Mouse (Mus musculus) embryonic facial prominence, embryonic 10.5 days (tissue): ENCODE results near the gene Mageb3. TPM values are rescaled to one million over a fixed set of nuclear protein-coding genes. Genes with fewer than 3 reads are reported as not detected.

Source experiments
- polyA plus RNA-seq: library from polyadenylated mRNA; unstranded; fragments of >200 nt; fragmentation: Nextera tagmentation; extraction: Ambion mirVana; gene quantifications from 2 replicates; pipeline ENCODE4 v1.2.1, GENCODE M21; 2016

The Mageb3 gene
- polyA plus RNA-seq, 1 experiment from 2014 or later = 0.40 TPM

Other genes starting within 250 kb of the Mageb3 start
- gene Frmd5, start 149.0 kb downstream of the Mageb3 start, polyA plus RNA-seq = 5.4 and 6.9 TPM in 2 replicates
- gene Casc4, start 89.1 kb downstream of the Mageb3 start, polyA plus RNA-seq = 14.0 and 15.1 TPM in 2 replicates
- gene Ctdspl2, start 91 bp downstream of the Mageb3 start, polyA plus RNA-seq = 58.4 and 63.5 TPM in 2 replicates
- gene Eif3j1, start 72.5 kb upstream of the Mageb3 start, polyA plus RNA-seq = 13.0 and 13.5 TPM in 2 replicates
- 10.9 TPM in 2 replicates for gene Spg11, start 162.3 kb upstream of the Mageb3 start, polyA plus RNA-seq
- gene B2m, start 191.6 kb upstream of the Mageb3 start, polyA plus RNA-seq = 104 and 107 TPM in 2 replicates
- 0.11 TPM in 1 of 2 replicates, not detected in the other for gene Trim69, start 204.6 kb upstream of the Mageb3 start, polyA plus RNA-seq
- gene Patl2, start 230.1 kb upstream of the Mageb3 start, polyA plus RNA-seq = 0.10 TPM in 1 of 2 replicates, not detected in the other
- gene Terb2, start 230.2 kb upstream of the Mageb3 start, polyA plus RNA-seq = not detected in 2 replicates